Mouse (Mus musculus) C3H10T1/2 (cell line): ENCODE results near the gene Angptl4. TPM values are rescaled to one million over a fixed set of nuclear protein-coding genes. Genes with fewer than 3 reads are reported as not detected.

Source experiments
- polyA plus RNA-seq, 2 experiments: library from polyadenylated mRNA; unstranded; fragments of >200 nt; fragmentation: generic; extraction: Trizol; gene quantifications; one replicate each; pipeline ENCODE4 v1.2.1; 2012; ENCODE audit warnings: missing spikeins in 2 of 2

Angptl4 gene
- 100 to 1,000 TPM in 1 of 2 experiments, 10 to 100 TPM in 1; 32.8 to 266 TPM for polyA plus RNA-seq

DNA sequence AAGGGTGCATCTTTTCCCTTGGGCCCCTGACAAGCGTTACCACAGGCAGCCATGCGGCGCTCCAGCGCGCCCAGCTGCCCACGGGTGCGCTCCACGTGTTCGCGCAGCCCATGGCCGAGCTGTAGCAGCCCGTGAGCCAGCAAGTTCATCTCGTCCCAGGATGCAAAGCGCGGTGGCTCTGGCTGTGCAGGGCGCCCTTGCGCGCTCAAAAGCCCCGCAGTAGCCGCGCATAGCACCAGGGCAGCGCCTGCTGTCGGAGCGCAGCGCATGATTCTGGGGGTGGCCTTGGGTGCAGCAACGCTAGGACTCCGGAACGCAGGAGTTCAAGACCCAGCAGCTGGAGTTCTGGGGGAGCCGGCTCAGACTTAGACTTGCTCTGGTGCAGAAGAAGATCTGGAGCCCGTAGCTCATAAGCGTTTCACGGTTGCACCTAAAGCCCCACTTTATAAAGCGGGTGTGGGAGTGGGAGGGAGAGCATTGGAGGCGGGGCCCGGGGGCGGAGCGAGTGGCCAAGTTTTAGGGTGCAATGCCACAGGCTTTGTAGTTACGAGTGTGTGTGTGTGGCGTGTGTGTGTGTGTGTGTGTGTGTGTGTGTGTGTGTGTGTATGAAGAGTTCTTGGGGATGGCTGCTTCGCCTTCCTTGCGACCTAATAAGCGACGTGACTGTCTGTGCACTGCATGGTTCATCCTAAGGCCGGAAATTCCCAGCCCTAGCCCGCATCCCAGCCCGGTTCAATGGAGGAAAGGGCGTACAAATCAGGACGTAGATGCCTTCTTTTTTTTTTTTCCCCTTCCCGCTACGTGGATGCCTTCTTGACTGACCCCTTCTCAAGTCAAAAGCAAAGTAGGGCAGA is at the start of gene Angptl4:
TSS of gene Angptl4 (minus strand) at position 707 of the 854 bp plus-strand sequence.

DNA sequence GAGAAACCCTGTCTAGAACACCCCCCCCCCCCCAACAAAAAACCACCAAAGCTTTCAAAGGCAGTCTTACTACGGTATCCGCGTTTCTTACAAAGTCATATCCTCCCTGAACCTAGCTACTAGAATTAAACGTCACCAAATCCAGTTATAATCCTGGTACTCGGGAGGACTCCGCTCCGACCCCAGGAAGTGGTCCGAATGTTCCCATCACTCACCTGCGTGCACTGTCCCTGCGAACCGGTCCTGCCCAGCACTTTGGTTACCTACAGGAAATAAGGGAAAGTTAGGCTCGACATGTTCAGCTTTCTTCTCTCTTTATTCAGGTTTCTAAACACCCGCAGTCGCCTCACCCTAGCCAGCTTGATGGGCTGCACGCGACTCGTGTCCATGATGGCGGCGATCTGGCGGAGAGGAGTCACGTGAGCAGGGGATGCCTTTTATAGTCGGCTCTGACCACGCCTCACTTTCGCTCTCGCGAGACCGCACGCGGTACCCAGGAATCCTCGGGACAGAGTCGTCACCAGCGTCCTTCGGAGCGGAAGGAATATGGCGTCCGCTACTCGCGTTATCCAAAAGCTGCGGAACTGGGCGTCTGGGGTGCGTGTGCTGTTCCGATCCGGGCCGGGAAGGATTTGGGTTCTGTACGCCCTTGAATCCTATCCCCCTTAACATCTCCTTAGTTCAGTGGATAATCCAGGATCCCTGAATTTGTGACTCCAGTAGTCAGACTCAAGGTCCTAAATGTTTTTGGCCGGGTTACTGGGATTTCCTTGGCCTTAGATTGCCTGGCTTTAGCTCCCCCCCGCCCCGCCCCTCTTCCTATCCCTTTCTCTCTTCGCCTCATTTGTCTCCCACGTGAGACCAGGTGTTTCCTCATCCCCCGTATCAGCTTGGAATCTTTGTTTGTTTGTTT is 42.7 kb upstream of the Angptl4 start, which contains the start of the genes Rps28 and Ndufa7:
TSS of gene Rps28 (minus strand) at position 479 of the 913 bp plus-strand sequence.
TSS of gene Ndufa7 (plus strand) at position 489 of the 913 bp plus-strand sequence.

DNA sequence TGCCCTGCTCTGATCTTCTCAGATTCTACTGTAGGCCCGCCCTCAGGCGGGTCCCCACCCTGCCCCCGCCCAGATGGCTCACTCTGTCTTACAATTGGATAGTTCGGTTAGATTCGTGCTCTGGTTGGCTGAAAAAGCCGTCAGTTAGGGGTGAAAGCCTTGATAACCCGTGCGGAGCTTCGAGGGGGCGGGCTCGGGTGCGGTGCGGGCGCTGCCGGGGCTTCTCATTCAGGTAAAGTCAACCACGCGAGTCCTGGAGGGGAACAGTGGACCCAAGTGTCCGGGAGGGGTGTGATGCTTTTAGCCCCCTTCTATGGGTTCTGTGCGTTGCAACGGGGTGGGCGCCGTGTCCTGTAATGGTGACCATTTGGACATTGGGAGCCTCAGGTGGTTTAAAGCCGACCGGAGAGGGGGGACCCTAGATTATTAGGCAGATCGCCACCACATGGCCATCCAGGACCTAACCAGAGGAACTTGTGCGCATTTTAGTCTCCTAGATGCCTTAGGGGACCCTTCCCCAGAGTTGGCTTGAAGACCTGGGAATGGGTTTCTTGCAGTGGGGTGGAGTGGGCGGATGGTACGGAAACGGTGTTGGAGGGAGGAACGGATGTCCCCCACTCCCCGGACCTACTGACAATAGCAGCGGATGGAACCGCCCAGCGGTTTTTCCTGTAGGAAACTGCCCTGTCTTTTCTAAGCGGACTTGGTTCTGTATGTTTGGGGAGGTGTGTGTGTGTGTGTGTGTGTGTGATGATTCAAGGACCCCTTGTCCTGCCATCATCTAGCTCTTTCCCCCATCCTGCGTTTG is 28.9 kb upstream of the Angptl4 start, which contains the start of gene Kank3:
TSS of gene Kank3 (plus strand) at position 186 of the 808 bp plus-strand sequence.

DNA sequence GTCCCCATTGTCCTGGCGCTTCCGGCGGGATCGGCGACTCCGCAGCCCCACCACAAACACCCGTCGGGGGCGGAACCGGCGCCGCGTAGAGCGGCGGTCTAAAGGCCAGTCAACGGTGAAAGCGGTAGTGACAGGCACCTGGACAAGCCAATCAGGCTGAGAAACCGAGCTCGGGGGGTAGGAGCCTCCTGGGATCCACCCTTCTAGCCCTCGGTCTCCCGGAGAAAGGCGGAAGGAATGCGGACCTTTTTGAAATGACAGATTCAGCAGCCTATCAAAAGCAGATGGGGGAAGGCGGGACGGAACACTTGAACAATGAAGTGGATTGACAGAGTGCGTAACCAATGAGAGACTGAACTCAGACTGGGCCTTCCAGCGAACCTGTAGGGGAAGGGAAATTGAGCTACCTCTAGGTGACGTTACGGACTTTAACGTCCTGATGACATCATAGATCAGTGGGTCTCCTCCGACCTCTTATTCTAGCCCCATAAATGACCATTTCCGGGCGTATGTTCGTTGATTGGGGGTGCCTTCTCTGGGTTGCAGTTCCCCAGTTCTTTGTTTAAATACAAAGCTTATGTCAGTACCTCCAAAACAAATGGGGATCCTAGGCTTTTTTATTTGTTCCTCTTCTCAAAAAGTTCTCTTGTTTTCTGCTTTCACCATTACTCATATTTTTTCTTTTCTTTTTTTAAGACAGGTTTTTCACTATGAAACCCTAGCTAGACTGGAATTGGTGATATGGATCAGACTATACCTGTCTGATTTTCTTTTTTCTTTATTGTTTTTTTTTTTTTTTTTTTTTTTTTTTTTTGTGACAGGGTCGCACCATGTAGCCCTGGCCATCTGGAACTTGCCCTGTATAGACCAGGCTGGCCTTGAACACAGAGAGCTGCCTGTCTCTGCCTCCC is 21.1 kb downstream of the Angptl4 start, which contains the start of gene Rab11b:
TSS of gene Rab11b (minus strand) at position 276 of the 911 bp plus-strand sequence.

Other genes with a start within 250 kb of the Angptl4 start
- under 1 TPM in 1 of 2 experiments, not detected in 1; 0.01 TPM for gene Myo1f, start 226.1 kb downstream of the Angptl4 start, polyA plus RNA-seq
- gene Zfp414, start 152.7 kb downstream of the Angptl4 start, polyA plus RNA-seq = 10 to 100 TPM; 57.0 to 81.0 TPM
- 1 to 10 TPM in 1 of 2 experiments, not detected in 1; 1.1 TPM for gene Pram1, start 143.8 kb downstream of the Angptl4 start, polyA plus RNA-seq
- gene Hnrnpm, start 95.0 kb downstream of the Angptl4 start, polyA plus RNA-seq = 100 to 1,000 TPM in 1 of 2 experiments, 10 to 100 TPM in 1; 27.5 to 115 TPM
- 10 to 100 TPM; 40.8 to 81.8 TPM for gene March2, start 63.2 kb downstream of the Angptl4 start, polyA plus RNA-seq
- gene Rab11b, start 21.3 kb downstream of the Angptl4 start, polyA plus RNA-seq = 100 to 1,000 TPM in 1 of 2 experiments, 10 to 100 TPM in 1; 96.4 to 219 TPM
- gene Kank3, start 28.7 kb upstream of the Angptl4 start, polyA plus RNA-seq = 1 to 10 TPM; 1.0 to 4.9 TPM
- gene Rps28, start 42.7 kb upstream of the Angptl4 start, polyA plus RNA-seq = over 10,000 TPM; 10,760 to 16,218 TPM
- 100 to 1,000 TPM; 479 to 931 TPM for gene Ndufa7, start 42.7 kb upstream of the Angptl4 start, polyA plus RNA-seq
- 100 to 1,000 TPM in 1 of 2 experiments, 10 to 100 TPM in 1; 81.6 to 103 TPM for gene Cd320, start 61.3 kb upstream of the Angptl4 start, polyA plus RNA-seq
- gene Gm7029, start 92.0 kb upstream of the Angptl4 start, polyA plus RNA-seq = not detected
- gene Kifc1, start 108.8 kb upstream of the Angptl4 start, polyA plus RNA-seq = 10 to 100 TPM; 39.2 to 77.3 TPM
- gene Platr17, start 123.3 kb upstream of the Angptl4 start, polyA plus RNA-seq = under 1 TPM in 1 of 2 experiments, not detected in 1; 0.06 TPM
- 10 to 100 TPM; 13.4 to 31.0 TPM for gene Daxx, start 127.6 kb upstream of the Angptl4 start, polyA plus RNA-seq
- 100 to 1,000 TPM in 1 of 2 experiments, 10 to 100 TPM in 1; 39.2 to 255 TPM for gene Tapbp, start 134.1 kb upstream of the Angptl4 start, polyA plus RNA-seq
- 10 to 100 TPM; 20.9 to 42.1 TPM for gene Zbtb22, start 134.1 kb upstream of the Angptl4 start, polyA plus RNA-seq
- gene Rgl2, start 147.7 kb upstream of the Angptl4 start, polyA plus RNA-seq = 10 to 100 TPM; 19.9 to 40.0 TPM
- 100 to 1,000 TPM; 122 to 253 TPM for gene Pfdn6, start 158.5 kb upstream of the Angptl4 start, polyA plus RNA-seq
- gene Wdr46, start 158.8 kb upstream of the Angptl4 start, polyA plus RNA-seq = 10 to 100 TPM; 25.4 to 28.0 TPM
- 1 to 10 TPM in 1 of 2 experiments, under 1 TPM in 1; 0.66 to 1.2 TPM for gene B3galt4, start 169.7 kb upstream of the Angptl4 start, polyA plus RNA-seq
- 10 to 100 TPM; 20.0 to 36.5 TPM for gene Vps52, start 174.0 kb upstream of the Angptl4 start, polyA plus RNA-seq
- 100 to 1,000 TPM; 437 to 511 TPM for gene Rps18, start 174.2 kb upstream of the Angptl4 start, polyA plus RNA-seq
- gene H2-K1, start 218.5 kb upstream of the Angptl4 start, polyA plus RNA-seq = 10 to 100 TPM in 1 of 2 experiments, 1 to 10 TPM in 1; 4.9 to 16.7 TPM
- 10 to 100 TPM; 21.3 to 55.6 TPM for gene Ring1, start 242.8 kb upstream of the Angptl4 start, polyA plus RNA-seq
- gene H2-Ke6, start 246.2 kb upstream of the Angptl4 start, polyA plus RNA-seq = 10 to 100 TPM; 28.3 to 67.1 TPM
- 100 to 1,000 TPM; 129 to 161 TPM for gene Slc39a7, start 249.9 kb upstream of the Angptl4 start, polyA plus RNA-seq
- gene Rxrb, start 250.0 kb upstream of the Angptl4 start, polyA plus RNA-seq = 10 to 100 TPM; 41.4 to 60.6 TPM